Mouse (Mus musculus): ENCODE results near the gene Iqcb1. TPM values are rescaled to one million over a fixed set of nuclear protein-coding genes. Genes with fewer than 3 reads are reported as not detected.

The Iqcb1 gene
- polyA plus RNA-seq, 1 experiment = not detected

- Histone ChIP-seq H3K4me3 (ENCODE audit: insufficient read depth, low read depth, low read length) (no peak overlapping the region), H3K27ac (ENCODE audit: insufficient read depth, low read depth, low read length) (no peak overlapping the region), H3K4me1 (ENCODE audit: control insufficient read depth, insufficient read depth, low read length) (no peaks in the 10 kb centered on the region)
- WGBS = 92% methylated on average over 3 of the region's 3 CpGs
- TF ChIP-seq CTCF (IDR thresholded peaks at IDR 0.05; ENCODE audit: insufficient read depth, low read depth, low read length) (no peak), POLR2A (IDR thresholded peaks at IDR 0.05; ENCODE audit: insufficient read depth, low read depth, low read length) (no peak)
These were observed 62.4 kb downstream of the Iqcb1 start for GRCm38 (mm10) chr16:36890559-36890958.

GRCm38 (mm10) chr16:36891415-36891814, 63.2 kb downstream of the Iqcb1 start:
- TF ChIP-seq POLR2A (IDR thresholded peaks at IDR 0.05; ENCODE audit: insufficient read depth, low read depth, low read length) = no peak
- no peak for TF ChIP-seq CTCF (IDR thresholded peaks at IDR 0.05; ENCODE audit: insufficient read depth, low read depth, low read length)
- H3K4me3 ChIP-seq (ENCODE audit: insufficient read depth, low read depth, low read length) = no peak overlapping the region
- WGBS = 95% methylated on average over 4 of the region's 4 CpGs
- no peak overlapping the region for H3K27ac ChIP-seq (ENCODE audit: insufficient read depth, low read depth, low read length)
- no peaks in the 10 kb centered on the region for H3K4me1 ChIP-seq (ENCODE audit: control insufficient read depth, insufficient read depth, low read length)

- Histone ChIP-seq H3K4me1 (ENCODE audit: control insufficient read depth, insufficient read depth, low read length) (no peaks in the 10 kb centered on the region), H3K4me3 (ENCODE audit: insufficient read depth, low read depth, low read length) (no peak overlapping the region), H3K27ac (ENCODE audit: insufficient read depth, low read depth, low read length) (no peak overlapping the region)
- TF ChIP-seq POLR2A (IDR thresholded peaks at IDR 0.05; ENCODE audit: insufficient read depth, low read depth, low read length) (no peak), CTCF (IDR thresholded peaks at IDR 0.05; ENCODE audit: insufficient read depth, low read depth, low read length) (no peak)
- 85% methylated on average over 10 of the region's 10 CpGs for WGBS
These were observed 65.1 kb downstream of the Iqcb1 start for GRCm38 (mm10) chr16:36893317-36893716.

- Histone ChIP-seq H3K4me3 (ENCODE audit: insufficient read depth, low read depth, low read length) (no peak overlapping the region), H3K4me1 (ENCODE audit: control insufficient read depth, insufficient read depth, low read length) (no peaks in the 10 kb centered on the region), H3K27ac (ENCODE audit: insufficient read depth, low read depth, low read length) (no peak overlapping the region)
- 92% methylated on average over 6 of the region's 6 CpGs for WGBS
- TF ChIP-seq POLR2A (IDR thresholded peaks at IDR 0.05; ENCODE audit: insufficient read depth, low read depth, low read length) = no peak
- TF ChIP-seq CTCF (IDR thresholded peaks at IDR 0.05; ENCODE audit: insufficient read depth, low read depth, low read length) = no peak
These were observed 68.5 kb downstream of the Iqcb1 start for GRCm38 (mm10) chr16:36896712-36897111.

- H3K27ac ChIP-seq (ENCODE audit: insufficient read depth, low read depth, low read length) = no peak overlapping the region
These were observed 75.0 kb downstream of the Iqcb1 start for GRCm38 (mm10) chr16:36903156-36903555.

GRCm38 (mm10) chr16:36911909-36912308, 83.7 kb downstream of the Iqcb1 start:
- WGBS = 94% methylated on average over 10 of the region's 10 CpGs
- Histone ChIP-seq H3K4me1 (ENCODE audit: control insufficient read depth, insufficient read depth, low read length) (no peaks in the 10 kb centered on the region), H3K4me3 (ENCODE audit: insufficient read depth, low read depth, low read length) (no peak overlapping the region), H3K27ac (ENCODE audit: insufficient read depth, low read depth, low read length) (no peak overlapping the region)
- no peak for TF ChIP-seq POLR2A (IDR thresholded peaks at IDR 0.05; ENCODE audit: insufficient read depth, low read depth, low read length)
- TF ChIP-seq CTCF (IDR thresholded peaks at IDR 0.05; ENCODE audit: insufficient read depth, low read depth, low read length) = no peak

More at GRCm38 (mm10) chr16:36903156-36903555, 75.0 kb downstream of the Iqcb1 start:
- no peaks in the 10 kb centered on the region for H3K4me1 ChIP-seq (ENCODE audit: control insufficient read depth, insufficient read depth, low read length)
- WGBS = 91% methylated on average over 5 of the region's 5 CpGs
- H3K4me3 ChIP-seq (ENCODE audit: insufficient read depth, low read depth, low read length) = no peak overlapping the region
- no peak for TF ChIP-seq CTCF (IDR thresholded peaks at IDR 0.05; ENCODE audit: insufficient read depth, low read depth, low read length)
- no peak for TF ChIP-seq POLR2A (IDR thresholded peaks at IDR 0.05; ENCODE audit: insufficient read depth, low read depth, low read length)

- Histone ChIP-seq H3K27ac (ENCODE audit: insufficient read depth, low read depth, low read length) (no peak overlapping the region), H3K4me1 (ENCODE audit: control insufficient read depth, insufficient read depth, low read length) (no peaks in the 10 kb centered on the region), H3K4me3 (ENCODE audit: insufficient read depth, low read depth, low read length) (no peak overlapping the region)
- 91% methylated on average over 13 of the region's 13 CpGs for WGBS
- TF ChIP-seq POLR2A (IDR thresholded peaks at IDR 0.05; ENCODE audit: insufficient read depth, low read depth, low read length) (no peak), CTCF (IDR thresholded peaks at IDR 0.05; ENCODE audit: insufficient read depth, low read depth, low read length) (no peak)
These were observed 84.1 kb downstream of the Iqcb1 start for GRCm38 (mm10) chr16:36912311-36912710.

- Histone ChIP-seq H3K27ac (ENCODE audit: insufficient read depth, low read depth, low read length) (no peak overlapping the region), H3K4me3 (ENCODE audit: insufficient read depth, low read depth, low read length) (no peak overlapping the region), H3K4me1 (ENCODE audit: control insufficient read depth, insufficient read depth, low read length) (no peaks in the 10 kb centered on the region)
- WGBS = 67% methylated on average over 5 of the region's 5 CpGs
- TF ChIP-seq CTCF (IDR thresholded peaks at IDR 0.05; ENCODE audit: insufficient read depth, low read depth, low read length) (no peak), POLR2A (IDR thresholded peaks at IDR 0.05; ENCODE audit: insufficient read depth, low read depth, low read length) (no peak)
These were observed 86.0 kb downstream of the Iqcb1 start for GRCm38 (mm10) chr16:36914195-36914594.

GRCm38 (mm10) chr16:36918505-36918904, 90.3 kb downstream of the Iqcb1 start:
- no peak overlapping the region for H3K27ac ChIP-seq (ENCODE audit: insufficient read depth, low read depth, low read length)
- H3K4me3 ChIP-seq (ENCODE audit: insufficient read depth, low read depth, low read length) = no peak overlapping the region
- H3K4me1 ChIP-seq (ENCODE audit: control insufficient read depth, insufficient read depth, low read length) = no peaks in the 10 kb centered on the region
- WGBS = 87% methylated on average over 10 of the region's 10 CpGs
- no peak for TF ChIP-seq POLR2A (IDR thresholded peaks at IDR 0.05; ENCODE audit: insufficient read depth, low read depth, low read length)
- no peak for TF ChIP-seq CTCF (IDR thresholded peaks at IDR 0.05; ENCODE audit: insufficient read depth, low read depth, low read length)

GRCm38 (mm10) chr16:36920410-36920809, 92.2 kb downstream of the Iqcb1 start:
- WGBS = 83% methylated on average over 3 of the region's 3 CpGs
- no peaks in the 10 kb centered on the region for H3K4me1 ChIP-seq (ENCODE audit: control insufficient read depth, insufficient read depth, low read length)
- H3K4me3 ChIP-seq (ENCODE audit: insufficient read depth, low read depth, low read length) = no peak overlapping the region
- no peak overlapping the region for H3K27ac ChIP-seq (ENCODE audit: insufficient read depth, low read depth, low read length)
- no peak for TF ChIP-seq CTCF (IDR thresholded peaks at IDR 0.05; ENCODE audit: insufficient read depth, low read depth, low read length)
- no peak for TF ChIP-seq POLR2A (IDR thresholded peaks at IDR 0.05; ENCODE audit: insufficient read depth, low read depth, low read length)
